Mouse (Mus musculus) megakaryocyte, adult 5-6 weeks (primary cell): ENCODE measurements around the gene Slc25a21. TPM values are rescaled to one million over a fixed set of nuclear protein-coding genes. Genes with fewer than 3 reads are reported as not detected.

Experiments
- ATAC-seq: 2 replicates; pipeline ENCODE4 v1.8.0; 2016; ENCODE audit warnings: mild to moderate bottlenecking, inconsistent platforms; ENCODE audit not compliant: poor library complexity, severe bottlenecking
- total RNA-seq, 2 experiments: library from RNA; stranded (forward) in 1 of 2; stranded (reverse) in 1 of 2; fragments of 153-499, 151-499 nt in 1 of 2; fragments of 221-1000, 200-1000 nt in 1 of 2; gene quantifications; 2 replicates each; pipeline versions ENCODE4 v1.2.3 to v1.2.4; 2015 to 2017

The Slc25a21 gene
- total RNA-seq, 2 experiments from 2014 or later, result 0.91 to 1.8 TPM

DNA sequence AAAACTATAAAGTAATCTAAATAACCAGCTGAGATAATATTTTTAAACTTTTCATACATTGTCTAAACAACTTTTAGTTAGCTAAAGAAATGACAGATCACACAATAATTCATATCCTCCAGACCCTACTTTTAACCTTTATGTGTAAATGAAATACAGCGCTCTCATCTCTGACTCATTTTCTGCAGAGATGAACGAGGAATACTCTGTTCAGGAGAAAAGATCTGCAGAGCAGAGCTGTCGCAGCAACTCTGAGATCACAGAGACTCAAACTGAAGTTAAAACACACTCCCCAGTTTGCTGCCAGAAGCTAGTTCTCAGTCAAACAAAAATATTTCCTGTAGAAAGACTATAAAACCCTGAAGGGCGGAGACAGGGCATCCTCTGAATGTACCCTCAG, 177.5 kb downstream of the Slc25a21 start:
- no peak for ATAC-seq

- no peak for ATAC-seq
Measured at GRCm38 (mm10) chr12:57016845-57017244, 180.4 kb downstream of the Slc25a21 start.

DNA sequence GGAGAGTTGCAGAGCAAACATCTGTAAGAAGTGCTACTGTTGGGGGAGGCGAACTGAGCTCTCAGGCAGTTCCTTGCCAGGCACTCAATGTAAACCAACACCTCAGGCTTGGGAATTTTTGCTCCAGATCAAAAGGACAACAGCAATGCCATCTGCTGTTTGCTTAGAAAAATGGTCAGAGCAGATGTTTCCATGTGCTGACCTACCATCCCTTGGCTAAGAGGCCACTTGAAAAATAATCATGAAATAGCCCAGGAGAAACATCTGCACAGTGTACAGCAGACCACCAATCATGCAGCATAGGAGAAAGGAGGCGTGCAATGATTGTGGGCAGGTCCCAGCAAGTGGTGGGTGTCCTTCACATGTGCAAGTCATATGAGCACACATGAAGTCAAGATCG, 180.9 kb downstream of the Slc25a21 start:
- ATAC-seq, result no peak

GRCm38 (mm10) chr12:57009010-57009409, 188.3 kb downstream of the Slc25a21 start:
- ATAC-seq, result no peak

DNA sequence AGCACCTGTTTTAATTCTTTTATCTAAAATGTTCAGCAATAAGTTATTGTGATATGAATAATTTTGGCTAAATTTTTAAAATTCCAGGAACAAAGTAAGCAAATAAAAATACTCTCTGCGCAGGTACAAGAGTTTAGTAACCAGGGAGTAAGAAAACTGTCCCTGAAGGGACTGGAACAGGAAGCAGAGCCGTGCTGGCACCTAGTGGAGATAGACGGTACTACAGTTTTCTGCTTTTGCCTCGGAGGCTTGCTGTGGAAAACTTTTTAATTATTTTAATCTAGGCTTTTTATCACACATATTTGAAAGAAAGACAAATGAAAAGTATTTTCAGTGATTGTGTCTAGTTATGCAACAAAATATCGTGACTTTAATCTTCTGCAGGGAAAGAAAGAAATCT, 211.2 kb downstream of the Slc25a21 start:
- peak; percentile 68 for ATAC-seq

- ATAC-seq, result no peak
Measured at GRCm38 (mm10) chr12:56982066-56982626, 215.1 kb downstream of the Slc25a21 start.

GRCm38 (mm10) chr12:56975256-56975655, 222.0 kb downstream of the Slc25a21 start:
- no peak for ATAC-seq

DNA sequence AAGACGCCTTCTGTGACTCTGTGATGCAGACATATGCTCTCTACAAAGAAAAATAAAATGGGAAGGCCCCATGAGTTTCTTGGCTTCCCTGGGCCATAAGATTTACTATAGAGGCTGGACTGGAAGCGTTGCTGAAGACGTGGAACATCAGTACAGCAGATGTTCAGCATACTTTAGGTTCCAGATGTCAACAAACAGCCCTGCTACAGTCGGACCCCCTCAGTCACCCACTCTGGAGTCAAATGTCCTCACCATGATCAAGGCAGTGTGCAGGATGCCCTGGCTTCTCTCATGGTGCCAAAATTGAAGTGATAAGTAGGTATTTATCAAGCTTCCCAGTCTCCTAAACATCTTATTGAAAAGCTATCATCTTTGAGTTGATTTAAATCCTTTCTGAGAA, 234.0 kb downstream of the Slc25a21 start:
- ATAC-seq, result no peak

- ATAC-seq, result no peak
Measured at GRCm38 (mm10) chr12:56959230-56960051, 237.8 kb downstream of the Slc25a21 start.

DNA sequence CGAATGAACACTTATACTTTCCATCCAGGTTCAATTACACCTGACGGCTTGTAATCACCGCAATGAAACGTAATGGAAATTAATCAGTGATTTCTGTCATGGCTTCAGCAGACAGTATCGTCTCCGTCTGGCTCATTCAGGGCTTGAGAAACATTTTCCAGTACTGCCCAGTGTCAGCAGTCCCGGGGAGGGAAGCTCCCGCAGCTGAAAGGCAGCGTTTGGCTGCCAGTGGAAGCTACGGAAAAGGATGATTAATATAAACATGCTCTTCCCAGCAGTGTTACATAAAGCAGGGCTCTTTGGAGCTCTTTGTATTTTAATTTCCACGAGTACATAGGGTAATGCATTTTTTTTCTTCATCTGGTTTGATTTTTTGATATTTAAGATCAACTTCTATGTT, 239.0 kb downstream of the Slc25a21 start:
- no peak for ATAC-seq

- ATAC-seq, result no peak
Measured at GRCm38 (mm10) chr12:56951749-56952657, 245.3 kb downstream of the Slc25a21 start.

DNA sequence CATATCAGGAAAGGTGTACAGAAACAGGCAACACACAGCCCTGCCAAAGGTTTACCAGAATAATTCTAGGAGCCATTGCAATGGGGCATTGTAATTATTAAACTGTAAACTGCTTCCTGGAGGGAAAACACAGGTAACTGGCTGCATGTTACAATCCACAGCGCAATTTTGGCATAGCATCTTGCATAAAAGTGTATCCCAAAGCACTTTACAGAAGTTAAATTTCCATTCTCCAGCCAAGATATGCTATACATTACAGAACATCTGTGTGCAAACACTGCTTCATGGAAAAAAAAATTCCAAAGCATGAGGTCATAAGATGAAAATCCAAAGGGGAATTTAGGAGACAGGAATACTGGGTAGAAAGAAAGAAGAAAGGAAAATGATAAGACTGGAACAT, 253.0 kb downstream of the Slc25a21 start:
- ATAC-seq, result no peak

DNA sequence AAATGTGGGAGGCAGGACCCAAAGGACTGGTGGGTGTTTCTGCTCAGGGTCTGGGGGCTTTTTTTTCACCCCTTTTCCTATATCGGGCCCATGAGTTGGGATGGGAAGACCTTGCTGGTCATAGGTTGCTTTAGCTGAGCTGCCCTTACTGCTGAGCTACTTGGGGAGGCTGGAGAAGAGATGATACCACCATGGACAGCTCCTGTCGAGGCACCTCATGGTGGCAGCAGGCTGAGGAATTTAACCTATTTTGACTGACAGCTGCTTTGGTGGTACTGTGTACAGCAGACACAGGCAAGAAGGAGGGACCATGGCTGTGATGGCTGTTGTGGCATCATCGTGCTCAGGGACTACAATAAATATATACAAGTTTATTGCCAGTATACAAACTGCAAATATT, 256.4 kb downstream of the Slc25a21 start:
- ATAC-seq, result no peak

DNA sequence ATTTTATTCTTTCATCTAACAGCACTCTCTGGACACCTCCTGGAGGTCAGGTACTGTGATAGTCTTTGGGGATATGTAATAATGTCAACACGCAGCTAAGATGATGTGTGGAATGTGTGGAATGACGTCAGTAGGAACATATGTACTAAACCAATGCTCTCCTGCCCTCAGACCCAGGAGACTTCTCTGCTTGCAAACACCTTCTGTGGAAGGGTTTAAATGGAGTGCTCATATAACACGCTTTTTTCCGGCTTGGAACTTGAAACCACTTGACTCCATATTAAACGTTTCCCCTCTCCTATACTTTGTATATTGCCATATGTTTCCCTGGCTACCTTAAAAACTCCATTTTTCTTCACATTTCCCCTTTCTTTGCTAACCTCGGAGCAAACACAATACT, 279.1 kb downstream of the Slc25a21 start:
- no peak for ATAC-seq

DNA sequence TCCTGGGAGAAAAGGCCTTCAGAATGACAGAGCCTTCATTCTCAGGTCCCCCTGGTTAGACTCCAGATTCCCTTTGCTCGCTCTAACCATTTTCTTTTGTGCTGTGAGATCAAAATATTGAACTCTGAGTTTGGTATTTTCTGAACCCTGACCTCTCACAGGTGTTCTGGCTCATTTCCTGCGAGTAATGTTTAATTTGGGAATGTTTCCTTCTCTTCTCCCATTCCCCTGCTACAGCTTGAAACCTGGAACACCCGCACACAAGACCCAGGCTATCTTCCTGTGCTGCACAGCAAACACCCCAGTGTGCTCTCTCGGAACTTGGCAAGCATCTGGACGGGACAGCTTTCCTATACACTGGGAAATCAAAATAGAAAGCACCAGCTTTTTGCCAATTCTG, 290.8 kb downstream of the Slc25a21 start:
- ATAC-seq, result no peak

DNA sequence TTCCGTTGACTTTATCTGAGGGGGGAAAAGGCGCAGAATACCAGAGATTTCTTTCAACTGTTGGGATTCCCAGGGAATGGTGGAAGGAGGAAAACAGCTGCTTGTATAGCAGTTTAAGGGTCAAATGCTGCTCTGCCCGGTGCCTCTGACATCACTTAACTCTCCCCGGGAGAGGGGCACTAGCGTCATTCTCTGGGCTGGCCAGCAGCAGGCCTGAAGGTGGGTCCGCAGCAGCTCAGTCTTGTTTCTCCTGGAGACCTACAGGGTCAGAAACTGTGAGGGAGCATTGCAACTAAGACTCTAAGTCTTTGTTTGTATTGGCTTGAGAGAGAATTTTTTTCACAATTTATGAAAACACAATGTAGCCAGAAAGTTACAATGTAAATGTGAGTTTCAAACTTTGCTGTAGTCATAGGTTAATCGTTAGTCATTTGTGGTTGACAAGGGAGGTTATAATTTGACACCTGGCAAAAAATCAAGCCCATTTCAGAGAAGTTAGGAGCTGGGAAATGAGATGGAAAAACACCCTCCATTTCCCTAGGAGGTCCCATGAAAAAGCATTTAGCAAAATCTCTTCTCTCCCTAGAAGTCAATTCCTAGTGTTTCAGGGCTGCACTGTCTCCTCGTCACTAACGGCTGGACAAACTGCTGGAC, 291.5 kb downstream of the Slc25a21 start:
- ATAC-seq, result no peak

- ATAC-seq, result no peak
Measured at GRCm38 (mm10) chr12:56905222-56905621, 292.1 kb downstream of the Slc25a21 start.

DNA sequence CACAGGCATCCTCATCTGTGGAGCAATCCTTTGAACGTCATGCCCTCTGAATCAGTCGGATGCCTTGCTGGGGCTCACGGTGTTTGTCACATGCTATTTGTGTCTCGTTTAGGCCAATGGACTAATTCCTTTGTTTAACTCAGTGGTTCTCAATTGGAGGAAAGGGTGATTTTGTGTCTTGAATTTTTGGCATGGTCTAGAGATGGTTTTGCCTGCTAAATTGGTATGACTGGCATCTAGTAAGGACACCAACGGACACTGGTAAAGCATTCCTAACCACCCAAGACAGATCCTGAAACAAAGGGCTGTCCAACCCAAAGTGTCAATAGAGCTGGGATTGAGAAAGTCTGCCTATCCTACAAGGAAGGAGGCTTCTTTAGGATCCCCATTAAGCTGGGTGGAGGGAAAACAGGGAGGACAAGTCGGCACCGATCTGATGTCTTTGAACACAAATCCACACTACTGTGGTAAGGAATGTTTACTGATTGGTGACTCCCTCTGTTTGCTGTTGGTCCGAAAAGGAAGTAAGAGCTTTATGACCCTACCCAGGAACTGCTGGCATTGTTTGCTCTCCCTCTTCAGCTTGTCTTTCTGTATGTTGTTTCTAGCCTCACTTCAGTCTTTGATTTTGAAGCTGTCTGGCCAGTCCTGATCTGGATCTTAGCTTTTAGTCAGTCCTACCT, 294.4 kb downstream of the Slc25a21 start:
- ATAC-seq, result no peak

GRCm38 (mm10) chr12:56897976-56898375, 299.3 kb downstream of the Slc25a21 start:
- no peak for ATAC-seq

GRCm38 (mm10) chr12:56897221-56897937, 299.9 kb downstream of the Slc25a21 start:
- no peak for ATAC-seq
